9 mouse cellular contexts compared by ENCODE assay signal in the genomic region with DNA sequence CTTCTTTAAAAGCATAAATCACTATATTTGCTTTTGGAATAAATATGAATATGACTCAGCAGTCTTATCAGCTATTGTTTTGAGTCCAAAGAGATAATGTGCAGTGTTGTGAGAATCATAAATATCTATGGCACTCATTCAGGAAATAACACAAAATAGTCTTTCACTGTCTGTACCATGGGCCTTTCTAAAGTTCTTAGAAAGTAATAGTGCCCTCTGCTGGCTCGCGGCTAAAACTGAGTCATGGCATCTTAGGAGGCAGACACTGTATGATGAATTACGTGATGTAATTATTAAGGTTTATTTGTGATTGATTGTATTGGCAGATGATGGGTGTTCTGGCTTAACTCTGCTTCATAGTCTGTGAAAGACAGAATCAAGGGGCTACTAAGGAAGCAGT. TPM values are rescaled to one million over a fixed set of nuclear protein-coding genes. Genes with fewer than 3 reads are reported as not detected.
DNase-seq lines count a peak whose midpoint lies in the region; ATAC-seq and TF ChIP-seq lines count a peak whose summit lies in the region.
"Had no signal": no experiment of that assay in that cellular context is flagged by ENCODE, and none has a peak within 500 bp of the region (broad histone marks: within the 10 kb centered on the region; RNA-seq: fewer than 3 reads in every experiment).

No protein-coding gene starts in this region.

- no peaks in the 10 kb centered on the region for H3K36me3 ChIP-seq in CH12.LX (replicated peaks in 1 of 2; ENCODE audit: control insufficient read depth in 1 of 2, insufficient read depth in 1 of 2, low read length in 1 of 2)
- H3K36me3 ChIP-seq in limb, embryonic 12.5 days = no peaks in the 10 kb centered on the region

- H3K27ac ChIP-seq in CH12.LX (ENCODE audit: insufficient read depth, low read depth) = no peak overlapping the region
- no peak overlapping the region for H3K27ac ChIP-seq in cerebellum, adult 2 months (ENCODE audit: insufficient read depth, low read length)
- H3K27ac ChIP-seq in limb, embryonic 12.5 days = no peak overlapping the region

- H3K9ac ChIP-seq in CH12.LX (ENCODE audit: insufficient read depth, low read depth) = no peak overlapping the region
- no peak overlapping the region for H3K9ac ChIP-seq in limb, embryonic 12.5 days (replicated peaks)

- 9% methylated on average over 3 of the region's 3 CpGs for WGBS in cerebellum, adult 2 months
- WGBS in limb, embryonic 12.5 days = 14% methylated on average over 3 of the region's 3 CpGs

- peak; percentile 85 for DNase-seq in 3T3-L1 (ENCODE audit: low read depth, low spot score)
- peak; percentile 76 for DNase-seq in CH12.LX (ENCODE audit: extremely low read depth)
- peak; percentile 68 to 70 for DNase-seq in cerebellum, adult 2 months
- DNase-seq in kidney, adult 8-10 months = peak; percentile 14 to 50
- peak; percentile 69 for DNase-seq in retina, postnatal 1 day
- no peak for DNase-seq in spleen, adult 12 weeks (ENCODE audit: low spot score)

- H3K27me3 ChIP-seq in CH12.LX (replicated peaks) = no peaks in the 10 kb centered on the region
- H3K27me3 ChIP-seq in cerebellum, adult 2 months (ENCODE audit: control insufficient read depth, insufficient read depth, low read length) = no peaks in the 10 kb centered on the region
- H3K27me3 ChIP-seq in limb, embryonic 12.5 days = no peaks in the 10 kb centered on the region
- H3K27me3 ChIP-seq: megakaryocyte, embryonic 14.5 days had no signal

- H3K4me2 ChIP-seq in CH12.LX (ENCODE audit: insufficient read depth, low read depth, poor library complexity, severe bottlenecking) = no peak overlapping the region
- H3K4me2 ChIP-seq in limb, embryonic 12.5 days = no peak overlapping the region

- dilution Hi-C loops in CH12.LX (cut with MboI; ENCODE audit: extremely low pct_ligation_motif_present, extremely low pct_unique_long_range_greater_than_20kb, low sequenced_read_pairs) = no loop called here

- no peak for TF ChIP-seq EP300 in CH12.LX (IDR thresholded peaks at IDR 0.05; ENCODE audit: low read length)

- peak; percentile 91 for ATAC-seq in frontal cortex, adult (ENCODE audit: low TSS enrichment)
- 0 out of 2 replicates have a peak, but pooled peaks have one; percentile 52 for ATAC-seq in limb, embryonic 12.5 days (ENCODE audit: insufficient number of reproducible peaks, insufficient read depth, low FRiP score, low TSS enrichment, low read depth)

- no peaks in the 10 kb centered on the region for H3K79me2 ChIP-seq in CH12.LX (replicated peaks; ENCODE audit: control insufficient read depth, extremely low read depth, insufficient read depth, poor library complexity, severe bottlenecking)

- peaks cover 0 to 11% of the 10 kb centered on the region in 2 experiments; a peak in 2 of 4 replicates for H3K4me1 ChIP-seq in CH12.LX (ENCODE audit: control insufficient read depth in 1 of 2, insufficient read depth in 2 of 2)
- no peaks in the 10 kb centered on the region for H3K4me1 ChIP-seq in cerebellum, adult 2 months (ENCODE audit: control insufficient read depth, insufficient read depth, low read length)
- H3K4me1 ChIP-seq in limb, embryonic 12.5 days (replicated peaks) = no peaks in the 10 kb centered on the region
- H3K4me1 ChIP-seq: megakaryocyte, embryonic 14.5 days had no signal

- TF ChIP-seq POLR2A in CH12.LX (IDR thresholded peaks at IDR 0.05; ENCODE audit: low read depth, low read length) = no peak
- no peak for TF ChIP-seq POLR2A in cerebellum, adult 2 months (IDR thresholded peaks at IDR 0.05; ENCODE audit: borderline replicate concordance, insufficient read depth, low read length)

- peak; percentile 74 for TF ChIP-seq RAD21 in CH12.LX (IDR thresholded peaks at IDR 0.05; ENCODE audit: low read depth, low read length)

- in situ Hi-C loops in CH12.LX (cut with MboI; ENCODE audit: low pct_ligation_motif_present, low pct_unique_long_range_greater_than_20kb, low sequenced_read_pairs) = loop anchor here (10.0 kb wide), 1 partner anchor 229 kb away; no protein-coding TSS in a partner anchor

- no peaks in the 10 kb centered on the region for H3K9me3 ChIP-seq in CH12.LX (replicated peaks; ENCODE audit: low read length)
- no peaks in the 10 kb centered on the region for H3K9me3 ChIP-seq in limb, embryonic 12.5 days
- H3K9me3 ChIP-seq: megakaryocyte, embryonic 14.5 days had no signal

- H3K4me3 ChIP-seq in CH12.LX (replicated peaks in 1 of 3; ENCODE audit: low read depth in 2 of 3, low read length in 2 of 3, poor library complexity in 1 of 3) = no peak overlapping the region
- H3K4me3 ChIP-seq in cerebellum, adult 2 months (replicated peaks; ENCODE audit: insufficient read depth, low read depth, low read length) = no peak overlapping the region
- no peak overlapping the region for H3K4me3 ChIP-seq in limb, embryonic 12.5 days (replicated peaks)
- H3K4me3 ChIP-seq: megakaryocyte, embryonic 14.5 days had no signal

- peak; percentile 27 to 81; a peak in 2 of 4 replicates for TF ChIP-seq CTCF in CH12.LX (conservative IDR thresholded peaks at IDR 0.05 in 1 of 2, IDR thresholded peaks at IDR 0.05 in 1 of 2; ENCODE audit: low read depth in 2 of 2, low read length in 2 of 2)
- peak; percentile 60 for TF ChIP-seq CTCF in cerebellum, adult 2 months (IDR thresholded peaks at IDR 0.05; ENCODE audit: borderline replicate concordance, insufficient read depth, low read depth, low read length)

TF ChIP-seq in CH12.LX, 34 proteins besides CTCF, POLR2A, EP300 and RAD21:
- TF ChIP-seq ZC3H11A (IDR thresholded peaks at IDR 0.05; ENCODE audit: low read depth, low read length) (peak; percentile 57; the same call in 1 of the 2 replicates), MXI1 (IDR thresholded peaks at IDR 0.05; ENCODE audit: low read depth, low read length) (no peak), SMC3 (IDR thresholded peaks at IDR 0.05; ENCODE audit: low read depth, low read length) (peak; percentile 90)

RNA-seq across cellular contexts. Expression of a gene that starts 57.5 kb away (rescaled TPM):
- total RNA-seq in CH12.LX (2012; rRNA removed) = not detected in 2 replicates
- total RNA-seq in CH12.LX (2014; rRNA removed) = 0.03 TPM in 2 replicates
- not detected in 2 replicates for polyA plus RNA-seq in CH12.LX (2012; ENCODE audit: insufficient read length, low read depth)
- polyA plus RNA-seq in cerebellum, adult 2 months (2012; rRNA removed) = 1.8 and 2.5 TPM in 2 replicates
- polyA plus RNA-seq in limb, embryonic 12.5 days (2016; fragmentation: Nextera tagmentation; extraction: Ambion mirVana) = 0.82 and 0.93 TPM in 2 replicates
